Mouse (Mus musculus) layer of hippocampus, adult 18-20 months (tissue): ENCODE results near the gene Kcnip4. TPM values are rescaled to one million over a fixed set of nuclear protein-coding genes. Genes with fewer than 3 reads are reported as not detected.

Experiments
- DNase-seq, 2 experiments: peaks; one replicate each; pipeline ENCODE4 v3.0.0; 2022; ENCODE audit warnings: low spot score in 2 of 2
- total RNA-seq, 2 experiments: library from RNA; stranded (reverse); gene quantifications; 2 replicates each; pipeline ENCODE4 v1.2.3; 2021

The Kcnip4 gene
- total RNA-seq, 2 experiments from 2014 or later: 56.3 to 58.4 TPM

DNA sequence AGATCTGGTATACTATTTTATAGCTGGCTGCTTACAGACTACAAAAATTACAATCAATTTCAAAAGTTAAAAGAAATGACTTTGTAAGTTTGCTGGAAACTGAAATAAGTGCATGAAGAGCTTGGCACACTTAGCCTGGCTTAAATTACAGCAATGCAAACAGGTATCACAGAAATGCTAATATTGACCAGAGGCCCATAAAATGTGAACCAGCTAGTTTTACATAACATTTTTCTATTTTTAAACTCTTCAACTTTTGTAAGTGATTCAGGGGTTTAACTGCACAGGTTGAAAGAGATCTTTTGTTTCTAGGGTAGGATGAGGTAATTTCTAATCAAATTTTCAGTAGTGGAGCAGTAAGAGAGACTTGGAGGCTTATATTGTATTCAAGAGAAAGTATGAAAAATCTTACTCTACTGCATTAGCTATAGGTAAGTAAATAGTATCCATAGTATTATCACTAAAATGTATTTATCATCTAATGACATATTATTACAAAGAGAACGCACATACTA lies 535.5 kb downstream of the Kcnip4 start:
- DNase-seq: no peak

GRCm38 (mm10) chr5:48942378-48943088 lies 582.2 kb downstream of the Kcnip4 start:
- no peak for DNase-seq

GRCm38 (mm10) chr5:48931881-48932280 lies 592.8 kb downstream of the Kcnip4 start:
- DNase-seq: peak in 1 of 2 experiments; percentile 10

GRCm38 (mm10) chr5:48890216-48890615 lies 634.5 kb downstream of the Kcnip4 start:
- DNase-seq: no peak

DNA sequence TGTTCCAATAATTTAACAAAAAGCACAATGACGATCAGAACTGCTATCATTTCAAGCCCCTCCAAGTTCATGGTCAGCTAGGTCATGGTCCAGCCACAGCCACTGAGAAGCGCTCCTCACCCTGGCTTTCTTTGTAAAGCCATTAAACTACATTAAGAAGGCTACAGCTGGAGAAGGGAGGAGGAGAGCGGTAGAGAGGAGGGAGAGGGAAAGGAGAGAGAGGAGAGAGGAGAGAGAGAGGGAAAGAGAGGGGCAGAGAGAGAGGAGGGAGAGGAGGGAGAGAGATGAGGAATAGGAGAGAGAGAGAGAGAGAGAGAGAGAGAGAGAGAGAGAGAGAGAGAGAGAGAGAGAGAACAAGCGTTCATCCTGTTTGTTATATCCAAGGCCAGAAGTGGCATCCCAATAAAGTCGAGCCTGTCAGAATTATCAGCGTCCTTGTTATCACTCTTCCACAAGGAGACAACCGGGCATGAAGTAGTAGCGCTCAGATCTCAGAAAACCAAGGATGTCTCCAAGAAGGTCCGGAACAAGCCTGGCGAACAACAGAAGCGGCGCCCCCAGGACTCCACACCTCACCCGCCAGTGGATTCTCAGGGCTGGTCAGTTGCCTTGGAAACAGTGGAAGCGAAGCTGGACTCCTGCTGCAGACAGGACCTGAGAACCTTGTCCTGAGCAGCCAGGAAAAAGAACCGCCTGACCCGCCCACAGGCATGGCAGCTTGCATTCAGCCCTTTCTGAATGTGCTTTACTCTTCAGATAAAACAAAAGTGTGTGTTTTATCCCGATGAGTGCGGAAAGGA lies 635.1 kb downstream of the Kcnip4 start:
- peak; percentile 3 to 8 for DNase-seq

GRCm38 (mm10) chr5:48878081-48878480 lies 646.6 kb downstream of the Kcnip4 start:
- DNase-seq: no peak

DNA sequence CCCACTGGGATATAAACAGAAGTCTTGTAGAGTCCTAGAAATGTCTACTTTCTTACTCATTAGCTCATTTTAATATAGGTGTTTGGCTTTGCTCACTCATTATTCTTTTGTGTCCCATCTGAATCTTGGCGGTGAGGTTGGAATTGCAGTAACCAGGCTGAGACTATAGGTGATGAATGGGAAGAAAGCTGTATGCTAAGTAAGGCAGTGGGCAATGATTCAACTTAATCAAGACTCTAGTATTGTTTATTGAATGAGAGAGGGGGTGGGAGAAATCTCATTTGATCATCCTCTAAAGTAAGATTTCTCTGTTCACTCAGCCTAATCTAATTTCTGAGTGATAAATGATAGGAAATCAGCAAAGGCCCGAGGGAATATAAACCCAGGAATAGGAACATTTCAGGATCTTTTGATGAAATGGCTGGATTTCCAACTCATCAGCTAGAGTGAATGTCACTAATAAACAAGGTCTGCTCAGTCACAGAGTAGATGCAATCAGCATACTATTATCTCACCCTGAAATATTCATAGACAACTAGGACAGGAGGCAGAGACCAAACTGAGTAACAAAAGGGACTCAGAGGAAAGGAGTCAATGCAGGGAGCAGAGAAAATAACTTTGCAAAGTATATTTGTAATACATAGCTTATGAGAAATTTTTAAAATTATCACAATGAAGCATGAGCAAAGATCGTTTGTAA lies 660.3 kb downstream of the Kcnip4 start:
- no peak for DNase-seq

GRCm38 (mm10) chr5:48840971-48841370 lies 683.7 kb downstream of the Kcnip4 start:
- no peak for DNase-seq

GRCm38 (mm10) chr5:48795526-48795925 lies 729.2 kb downstream of the Kcnip4 start:
- DNase-seq: no peak

GRCm38 (mm10) chr5:48779376-48779775 lies 745.3 kb downstream of the Kcnip4 start:
- DNase-seq: peak in 1 of 2 experiments; percentile 6

GRCm38 (mm10) chr5:48748613-48749012 lies 776.1 kb downstream of the Kcnip4 start:
- no peak for DNase-seq

DNA sequence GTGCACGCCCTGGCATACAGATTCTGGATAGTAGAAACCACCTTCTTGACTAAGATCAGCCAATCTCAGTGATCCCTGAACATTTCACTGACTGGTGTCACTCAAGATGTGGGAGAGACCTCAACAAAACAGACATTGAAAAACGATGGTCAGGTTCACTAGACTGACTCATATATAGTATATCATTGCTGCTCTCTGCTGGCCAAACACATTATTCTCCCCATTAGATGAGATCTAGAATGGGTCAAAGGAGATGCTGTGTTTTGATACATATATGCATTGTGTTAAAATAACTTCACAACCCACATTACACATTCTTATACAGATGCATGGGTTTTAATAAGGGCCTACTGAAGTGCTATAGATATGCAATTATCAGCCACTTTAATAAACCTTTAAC lies 787.1 kb downstream of the Kcnip4 start:
- DNase-seq: peak in 1 of 2 experiments; percentile 29

GRCm38 (mm10) chr5:48718166-48718565 lies 806.5 kb downstream of the Kcnip4 start:
- peak in 1 of 2 experiments; percentile 50 for DNase-seq

GRCm38 (mm10) chr5:48705997-48706396 lies 818.7 kb downstream of the Kcnip4 start:
- no peak for DNase-seq

DNA sequence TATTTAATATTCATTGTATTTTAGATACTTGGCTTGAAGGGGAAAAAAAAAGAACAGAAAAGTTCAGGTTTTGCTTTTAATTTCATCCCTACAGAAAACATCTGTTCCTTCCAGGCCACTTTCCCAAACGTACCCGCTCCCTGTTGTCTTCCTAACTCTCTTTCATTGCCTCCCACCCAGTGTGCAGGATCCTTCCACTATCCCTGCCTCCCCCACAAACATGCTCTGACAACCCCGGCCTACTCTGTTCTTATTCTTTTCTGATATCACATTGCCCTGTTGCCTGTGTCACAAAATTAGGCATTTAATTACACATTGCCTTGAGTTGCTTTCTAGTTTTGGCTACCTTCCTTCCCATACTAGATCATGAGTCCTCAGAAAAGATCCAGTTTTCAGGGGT lies 837.6 kb downstream of the Kcnip4 start:
- peak in 1 of 2 experiments; percentile 7 for DNase-seq

- DNase-seq: no peak
These were observed 844.7 kb downstream of the Kcnip4 start for GRCm38 (mm10) chr5:48679733-48680595.

DNA sequence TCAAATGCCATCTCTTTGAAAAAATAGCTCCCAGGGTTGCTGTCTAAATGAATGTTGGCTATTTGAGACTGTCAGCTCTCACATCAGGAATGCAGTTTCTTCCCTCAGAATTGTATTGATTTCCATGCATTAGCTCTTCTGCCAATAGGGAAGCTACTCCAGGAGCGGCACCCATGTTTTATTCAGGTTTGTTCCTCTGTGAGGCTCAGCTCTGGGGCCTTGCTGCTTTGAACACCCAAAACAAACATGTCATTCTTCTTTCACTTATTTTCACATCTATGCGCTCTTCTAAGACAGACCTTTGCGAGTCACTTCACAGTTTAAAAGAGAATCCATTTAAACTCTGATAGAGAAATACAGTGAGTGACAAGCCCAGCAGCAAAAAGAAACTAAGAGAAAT lies 862.2 kb downstream of the Kcnip4 start:
- no peak for DNase-seq

DNA sequence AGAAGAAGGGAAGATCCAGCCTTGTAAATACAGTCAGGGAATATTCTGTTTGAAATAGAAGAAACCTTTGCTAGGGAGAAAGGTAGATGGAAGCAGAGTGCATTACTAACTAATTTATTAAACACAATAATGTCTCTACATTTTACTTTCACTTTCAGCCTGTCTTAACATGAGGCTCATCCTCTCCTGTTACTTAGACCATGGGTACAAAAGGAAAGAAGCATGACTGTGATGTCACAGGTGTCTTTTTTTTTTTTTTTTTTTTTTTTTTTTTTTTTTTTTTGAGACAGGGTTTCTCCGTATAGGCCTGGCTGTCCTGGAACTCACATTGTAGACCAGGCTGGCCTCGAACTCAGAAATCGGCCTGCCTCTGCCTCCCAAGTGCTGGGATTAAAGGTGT lies 864.7 kb downstream of the Kcnip4 start:
- no peak for DNase-seq

GRCm38 (mm10) chr5:48650496-48650895 lies 874.2 kb downstream of the Kcnip4 start:
- no peak for DNase-seq

DNA sequence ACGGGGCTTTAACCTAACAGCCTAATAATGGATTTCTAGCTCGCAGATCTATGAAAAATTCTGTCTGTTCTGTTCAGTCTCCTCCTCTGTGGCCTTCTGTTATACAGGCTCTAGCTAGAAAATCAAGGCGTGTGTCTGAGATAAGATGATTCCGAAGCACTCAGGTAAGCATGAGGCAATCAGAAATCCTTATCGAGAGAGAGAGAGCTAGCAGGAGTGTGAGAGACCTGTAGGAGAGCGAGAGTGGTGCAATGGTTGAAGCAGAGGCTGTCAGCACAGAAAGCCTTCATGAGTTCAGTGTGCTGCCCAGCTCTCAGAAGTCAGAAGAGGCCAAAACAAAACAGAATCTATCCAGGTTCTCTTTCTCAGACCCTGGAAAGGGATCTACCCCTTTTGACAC lies 888.0 kb downstream of the Kcnip4 start:
- DNase-seq: no peak

- DNase-seq: no peak
These were observed 891.1 kb downstream of the Kcnip4 start for GRCm38 (mm10) chr5:48633631-48634030.
